Mouse (Mus musculus) C2C12 (cell line): ENCODE results near the gene Sec24b.
A peak's percentile ranks its signal among the peaks of the same experiment; 100 is the strongest.

ENCODE experiments used
- CEBPB ChIP-seq: IDR thresholded peaks from one replicate; pipeline ENCODE4 v1.6.1; 2011; ENCODE audit warnings: low read depth, mild to moderate bottlenecking, control low read depth, moderate library complexity
- CTCF ChIP-seq: IDR thresholded peaks from one replicate; pipeline ENCODE4 v1.5.1; 2011; ENCODE audit not compliant: control insufficient read depth, insufficient read depth, insufficient read length
- MAX ChIP-seq: IDR thresholded peaks from one replicate; pipeline ENCODE4 v1.6.1; 2011; ENCODE audit warnings: mild to moderate bottlenecking, control low read depth
- MYOD1 ChIP-seq: IDR thresholded peaks from one replicate; pipeline ENCODE4 v1.6.1; 2011; ENCODE audit warnings: low read depth; ENCODE audit not compliant: control insufficient read depth, insufficient read length
- MYOG ChIP-seq: IDR thresholded peaks from one replicate; pipeline ENCODE4 v1.6.1; 2011; ENCODE audit not compliant: control insufficient read depth, insufficient read length; ENCODE audit errors: extremely low read depth
- USF1 ChIP-seq: IDR thresholded peaks from one replicate; pipeline ENCODE4 v1.6.1; 2011; ENCODE audit warnings: low read depth, mild to moderate bottlenecking, control low read depth, moderate library complexity

DNA sequence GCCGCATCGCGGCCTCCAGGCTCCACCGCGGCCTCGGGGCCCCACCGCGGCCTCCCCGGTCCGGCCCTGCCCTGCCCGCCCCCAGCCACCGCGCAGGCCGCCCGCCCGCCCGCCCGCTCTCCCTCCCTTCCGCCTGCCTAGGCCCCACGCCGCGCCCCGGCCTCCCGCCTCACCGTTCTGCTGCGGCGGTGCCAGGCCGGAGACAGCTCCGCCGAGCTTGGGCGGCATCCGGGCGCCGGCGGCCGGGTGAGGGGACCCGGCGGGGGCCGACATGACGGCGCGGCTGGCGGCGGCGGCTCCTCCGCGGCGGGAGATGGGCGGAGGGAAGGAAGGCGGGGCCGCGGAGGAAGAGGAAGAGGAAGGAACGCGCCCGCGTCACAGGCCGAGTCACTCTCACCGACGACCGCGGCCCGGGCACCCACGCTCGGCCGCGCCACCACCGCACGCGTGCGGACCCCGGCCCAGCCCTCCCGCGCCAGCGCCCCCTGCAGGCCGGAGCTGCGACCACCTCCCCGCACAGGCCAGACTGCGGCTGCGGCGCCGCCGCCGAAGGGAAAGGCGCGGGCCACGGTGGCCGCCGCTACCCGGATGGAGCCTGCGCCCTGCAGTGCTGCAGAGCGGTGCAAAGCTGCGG lies 840 bp downstream of the Sec24b start:
- TF ChIP-seq CTCF (peak; percentile 93), USF1 (no peak), MAX (peak; percentile 56), MYOD1 (no peak), MYOG (no peak), CEBPB (no peak)
